Mouse (Mus musculus) left cerebral cortex, postnatal 4 days (tissue): Measurements from ENCODE around the gene Vmn2r96. TPM values are rescaled to one million over a fixed set of nuclear protein-coding genes. Genes with fewer than 3 reads are reported as not detected.
"Not testable (repeated sequence)": the region's sequence is repeated elsewhere in the genome, so short reads cannot be mapped to it uniquely, and the experiment has no call there.

ENCODE experiments used
- DNase-seq: peaks from one replicate; pipeline ENCODE4 v3.0.0-alpha.2; 2022
- intact Hi-C: fragments of 180-260 bp; cut with DNase I; formaldehyde crosslinking; loops from one replicate; pipeline ENCODE4 v1.15.1; 2025
- total RNA-seq, 2 experiments: library from RNA; stranded (reverse); gene quantifications; 2 replicates each; pipeline ENCODE4 v1.2.3; 2021

The Vmn2r96 gene
- total RNA-seq = not detected

DNA sequence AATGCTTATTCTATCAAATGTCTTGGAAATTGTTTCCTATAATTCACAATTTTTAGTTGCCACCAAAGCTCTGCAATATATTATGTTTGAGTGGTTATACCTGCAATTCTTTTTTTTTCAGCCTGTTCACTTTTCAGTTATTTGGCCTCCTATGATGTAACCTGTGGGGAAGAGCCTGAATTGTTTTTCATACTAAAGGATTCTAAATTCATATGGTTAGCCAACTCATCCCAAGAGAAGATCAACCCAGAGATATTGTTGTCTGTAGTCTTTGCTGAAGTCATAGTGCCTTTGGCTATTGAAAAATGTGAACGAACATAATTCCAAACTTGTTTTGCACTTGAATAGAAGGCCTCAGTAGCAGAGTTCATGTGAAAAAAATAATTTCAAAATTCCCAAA, at the start of gene Vmn2r96:
TSS of gene Vmn2r96 (plus strand) at position 301 of the 400 bp plus-strand sequence.
- intact Hi-C loops, DNase-seq: not testable (repeated sequence)

DNA sequence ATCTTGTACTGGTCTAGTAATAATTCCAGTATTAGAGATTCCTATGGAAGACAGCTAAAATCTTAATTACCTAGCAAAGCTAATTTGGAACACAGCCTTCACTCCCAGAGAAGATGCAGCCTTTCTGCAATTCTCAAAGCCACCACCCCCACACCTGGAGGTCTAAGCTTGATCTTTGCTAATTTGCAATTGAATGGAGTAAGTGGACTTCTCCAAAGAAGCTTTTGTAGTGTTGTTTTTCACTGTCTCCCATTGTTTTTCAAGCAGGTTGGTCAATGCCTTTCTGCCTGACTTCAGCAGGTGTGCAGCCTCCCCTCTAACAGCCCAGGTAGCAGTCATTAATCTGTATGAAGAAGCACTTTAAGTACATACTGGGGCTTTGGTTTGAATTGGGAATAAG, 49.6 kb upstream of the Vmn2r96 start:
- no peak for DNase-seq
- intact Hi-C loops = no loop called here

DNA sequence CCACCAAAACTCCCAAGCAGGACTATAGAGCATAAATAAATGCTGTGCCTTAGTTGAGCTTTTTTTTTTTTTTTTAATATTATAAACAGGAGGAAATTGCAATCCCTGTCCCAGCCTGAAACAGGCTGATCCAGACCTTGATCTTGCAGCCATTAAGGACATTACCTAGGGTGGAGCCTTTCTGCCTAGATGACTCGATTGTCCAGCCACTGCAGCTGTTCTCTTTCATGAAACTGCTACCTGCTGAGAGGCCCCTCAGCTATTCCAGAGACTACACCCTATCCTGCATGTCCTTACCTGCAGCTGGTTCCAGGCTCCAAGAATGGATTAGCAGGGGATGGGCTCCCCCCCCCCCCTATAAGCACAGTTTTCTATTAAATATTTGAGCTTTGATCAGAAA, 49.0 kb upstream of the Vmn2r96 start:
- intact Hi-C loops = no loop called here
- DNase-seq = no peak

GRCm38 (mm10) chr17:18558212-18559158, 14.5 kb upstream of the Vmn2r96 start:
- DNase-seq, intact Hi-C loops: not testable (repeated sequence)

- intact Hi-C loops, DNase-seq: not testable (repeated sequence)
These were observed 6.8 kb upstream of the Vmn2r96 start for GRCm38 (mm10) chr17:18566186-18566585.

- DNase-seq, intact Hi-C loops: not testable (repeated sequence)
These were observed 42.2 kb downstream of the Vmn2r96 start for GRCm38 (mm10) chr17:18615151-18615550.

GRCm38 (mm10) chr17:18626532-18626931, 53.6 kb downstream of the Vmn2r96 start:
- DNase-seq = no peak
- intact Hi-C loops = no loop called here

Other genes with a start within 250 kb of the Vmn2r96 start
- gene Vmn2r95, start 149.1 kb upstream of the Vmn2r96 start, total RNA-seq = under 1 TPM in 1 of 2 experiments, not detected in 1; 0.04 TPM